Mouse (Mus musculus) lung, adult 2 months (tissue): ENCODE data around the gene Tnr.

ENCODE experiments used
- CTCF ChIP-seq: fragments of 200-500 bp; IDR thresholded peaks from 2 replicates; pipeline ENCODE4 v1.5.1; 2011; ENCODE audit warnings: mild to moderate bottlenecking, low read length, control low read depth; ENCODE audit not compliant: insufficient read depth
- POLR2A ChIP-seq: fragments of 200-500 bp; IDR thresholded peaks from 2 replicates; pipeline ENCODE4 v1.6.1; 2011; ENCODE audit warnings: low read depth, mild to moderate bottlenecking, control low read depth, low read length, borderline replicate concordance; ENCODE audit errors: extremely low read depth

DNA sequence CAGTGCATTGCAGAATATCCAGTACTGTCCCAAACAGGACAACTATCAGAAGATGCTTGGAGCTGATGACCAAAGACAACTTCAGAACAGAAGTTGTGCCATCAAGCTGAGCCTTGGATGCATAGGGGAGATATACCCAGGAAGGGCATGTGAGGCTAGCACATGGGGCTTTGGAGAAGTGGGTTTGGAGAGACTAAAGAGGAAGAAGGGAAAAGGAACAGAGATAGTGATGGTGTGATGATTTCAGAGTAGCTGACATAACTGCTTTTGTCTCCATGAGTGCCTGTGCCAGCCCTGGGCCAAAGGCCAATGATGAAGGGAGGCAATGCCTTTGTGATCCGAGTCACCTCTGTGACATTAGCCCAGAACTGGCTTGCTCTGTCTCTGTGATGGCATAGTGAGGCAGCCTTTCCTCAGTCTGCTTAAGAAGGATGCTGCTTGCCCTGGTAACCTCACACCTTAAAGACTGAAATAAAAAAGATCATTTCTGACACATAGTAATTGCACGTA, 220.2 kb downstream of the Tnr start:
- TF ChIP-seq CTCF (no peak), POLR2A (no peak)
